Comparison of ENCODE assay signal across 13 mouse cellular contexts in the genomic region with DNA sequence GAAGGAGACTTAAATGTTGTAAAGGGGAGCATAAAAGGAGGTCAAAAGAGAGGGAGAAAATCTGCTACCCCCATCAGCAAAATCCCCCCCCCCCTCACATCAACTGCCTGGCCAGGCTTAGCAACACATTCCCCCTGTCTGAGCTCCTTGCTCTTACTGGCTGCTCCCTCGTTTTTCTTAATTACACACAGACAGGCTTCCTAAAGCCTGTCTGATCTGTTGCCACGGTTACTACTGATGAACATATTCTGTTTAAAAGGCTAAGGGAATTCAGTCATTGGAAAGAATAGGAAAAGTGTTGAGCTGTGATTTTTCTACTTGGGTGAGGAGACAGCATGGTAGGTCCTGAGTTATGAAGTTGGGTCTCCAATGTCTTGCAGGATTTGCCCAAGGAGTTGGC.
DNase-seq lines count a peak whose midpoint lies in the region; ATAC-seq and TF ChIP-seq lines count a peak whose summit lies in the region.
"Had no signal": no experiment of that assay in that cellular context is flagged by ENCODE, and none has a peak within 500 bp of the region (broad histone marks: within the 10 kb centered on the region; RNA-seq: fewer than 3 reads in every experiment).

No protein-coding gene starts in this region.

- no peak overlapping the region for H3K4me2 ChIP-seq in forebrain, embryonic 13.5 days
- no peak overlapping the region for H3K4me2 ChIP-seq in hindbrain, embryonic 14.5 days (replicated peaks)
- H3K4me2 ChIP-seq in midbrain, embryonic 14.5 days (ENCODE audit: low read length) = no peak overlapping the region
- no peak overlapping the region for H3K4me2 ChIP-seq in stomach, postnatal 0 days (replicated peaks; ENCODE audit: low read depth)
- H3K4me2 ChIP-seq: heart, embryonic 15.5 days; limb, embryonic 15.5 days had no signal

- WGBS in forebrain, embryonic 13.5 days = 7% methylated on average over 2 of the region's 2 CpGs
- WGBS in hindbrain, embryonic 14.5 days = 12% methylated on average over 2 of the region's 2 CpGs
- WGBS in midbrain, embryonic 14.5 days = 5% methylated on average over 2 of the region's 2 CpGs
- 44% methylated on average over 2 of the region's 2 CpGs for WGBS in stomach, postnatal 0 days

- TF ChIP-seq CTCF in stomach, postnatal 0 days (IDR thresholded peaks at IDR 0.05; ENCODE audit: low read depth) = no peak

- no peaks in the 10 kb centered on the region for H3K9me3 ChIP-seq in forebrain, embryonic 13.5 days (replicated peaks)
- no peaks in the 10 kb centered on the region for H3K9me3 ChIP-seq in hindbrain, embryonic 14.5 days (ENCODE audit: control insufficient read depth, low read length)
- no peaks in the 10 kb centered on the region for H3K9me3 ChIP-seq in midbrain, embryonic 14.5 days (ENCODE audit: control insufficient read depth, low read length)
- no peaks in the 10 kb centered on the region for H3K9me3 ChIP-seq in stomach, postnatal 0 days (ENCODE audit: control insufficient read depth, low read length)
- H3K9me3 ChIP-seq: heart, embryonic 15.5 days; limb, embryonic 15.5 days had no signal

- peak overlapping the region; percentile 34; the same call in 1 of the 2 replicates for H3K9ac ChIP-seq in forebrain, embryonic 13.5 days
- no peak overlapping the region for H3K9ac ChIP-seq in hindbrain, embryonic 14.5 days
- no peak overlapping the region; the same call in 1 of the 2 replicates for H3K9ac ChIP-seq in midbrain, embryonic 14.5 days (replicated peaks; ENCODE audit: low read length)
- H3K9ac ChIP-seq in stomach, postnatal 0 days (ENCODE audit: low read length) = no peak overlapping the region
- H3K9ac ChIP-seq: heart, embryonic 15.5 days; limb, embryonic 15.5 days; liver, postnatal 0 days had no signal

- peaks cover 2% of the 10 kb centered on the region; the same call in 1 of the 2 replicates for H3K36me3 ChIP-seq in forebrain, embryonic 13.5 days (ENCODE audit: poor library complexity, severe bottlenecking)
- H3K36me3 ChIP-seq in hindbrain, embryonic 14.5 days (replicated peaks; ENCODE audit: control insufficient read depth, insufficient read depth) = 0 out of 2 replicates have a peak, but pooled peaks cover 2% of the 10 kb centered on the region
- peaks cover 4% of the 10 kb centered on the region for H3K36me3 ChIP-seq in midbrain, embryonic 14.5 days (ENCODE audit: control insufficient read depth, insufficient read depth, low read length)
- no peaks in the 10 kb centered on the region for H3K36me3 ChIP-seq in stomach, postnatal 0 days (ENCODE audit: control insufficient read depth, insufficient read depth, low read length)
- H3K36me3 ChIP-seq: heart, embryonic 15.5 days; limb, embryonic 15.5 days had no signal

- ATAC-seq in forebrain, embryonic 13.5 days = peak; percentile 83
- ATAC-seq in hindbrain, embryonic 14.5 days (ENCODE audit: low FRiP score) = no peak
- ATAC-seq in midbrain, embryonic 14.5 days (ENCODE audit: low FRiP score, low TSS enrichment) = peak; percentile 67; the same call in 1 of the 2 replicates
- no peak for ATAC-seq in stomach, postnatal 0 days (ENCODE audit: low FRiP score, low TSS enrichment)
- ATAC-seq: liver, postnatal 0 days had no signal

- no peaks in the 10 kb centered on the region for H3K27me3 ChIP-seq in forebrain, embryonic 13.5 days
- no peaks in the 10 kb centered on the region for H3K27me3 ChIP-seq in hindbrain, embryonic 14.5 days (ENCODE audit: control insufficient read depth, insufficient read depth, low read length)
- no peaks in the 10 kb centered on the region for H3K27me3 ChIP-seq in midbrain, embryonic 14.5 days (ENCODE audit: control insufficient read depth, insufficient read depth, low read length)
- no peaks in the 10 kb centered on the region for H3K27me3 ChIP-seq in stomach, postnatal 0 days (ENCODE audit: control insufficient read depth, insufficient read depth, low read length)
- H3K27me3 ChIP-seq: heart, embryonic 15.5 days; limb, embryonic 15.5 days had no signal

- H3K4me3 ChIP-seq in forebrain, embryonic 13.5 days = no peak overlapping the region
- H3K4me3 ChIP-seq in hindbrain, embryonic 14.5 days (replicated peaks; ENCODE audit: low read length) = no peak overlapping the region
- H3K4me3 ChIP-seq in midbrain, embryonic 14.5 days (replicated peaks; ENCODE audit: low read depth, low read length) = no peak overlapping the region
- H3K4me3 ChIP-seq in stomach, postnatal 0 days (ENCODE audit: low read depth, low read length) = no peak overlapping the region
- H3K4me3 ChIP-seq: heart, embryonic 15.5 days; limb, embryonic 15.5 days had no signal

- DNase-seq in embryo, embryonic 10.5 days (ENCODE audit: low spot score) = peak; percentile 40
- DNase-seq in hindbrain, embryonic 14.5 days (ENCODE audit: low spot score) = peak; percentile 36
- peak; percentile 64 for DNase-seq in midbrain, embryonic 14.5 days
- no peak for DNase-seq in lung, postnatal 14 days
- no peak for DNase-seq in stomach, postnatal 0 days (ENCODE audit: low spot score)
- DNase-seq in spleen, adult 12 weeks (ENCODE audit: low spot score) = no peak
- no peak for DNase-seq in lung, postnatal 4 days
- DNase-seq: cerebellum, adult 11 months; cerebellum, postnatal 25 days; liver, postnatal 0 days had no signal

- H3K4me1 ChIP-seq in forebrain, embryonic 13.5 days = peaks cover 18% of the 10 kb centered on the region
- peaks cover 14% of the 10 kb centered on the region for H3K4me1 ChIP-seq in hindbrain, embryonic 14.5 days (replicated peaks; ENCODE audit: control insufficient read depth, insufficient read depth, low read length)
- H3K4me1 ChIP-seq in midbrain, embryonic 14.5 days (ENCODE audit: control insufficient read depth, insufficient read depth, low read length) = peaks cover 21% of the 10 kb centered on the region
- H3K4me1 ChIP-seq in stomach, postnatal 0 days (replicated peaks; ENCODE audit: control insufficient read depth, insufficient read depth) = no peaks in the 10 kb centered on the region
- H3K4me1 ChIP-seq: heart, embryonic 15.5 days; limb, embryonic 15.5 days had no signal

- no peak for TF ChIP-seq EP300 in stomach, postnatal 0 days (optimal IDR thresholded peaks at IDR 0.05)

- H3K27ac ChIP-seq in forebrain, embryonic 13.5 days = peak overlapping the region; percentile 59
- peak overlapping the region; percentile 44 for H3K27ac ChIP-seq in hindbrain, embryonic 14.5 days
- peak overlapping the region; percentile 74 for H3K27ac ChIP-seq in midbrain, embryonic 14.5 days (replicated peaks; ENCODE audit: low read depth, low read length)
- H3K27ac ChIP-seq in stomach, postnatal 0 days (replicated peaks) = no peak overlapping the region
- H3K27ac ChIP-seq: heart, embryonic 15.5 days; limb, embryonic 15.5 days had no signal

Comparison
In these comparisons a context has a peak if more than half of its experiments do, and no peak if none do; other contexts are left out.
1. DNase-seq: peak in embryo, embryonic 10.5 days (single experiment), hindbrain, embryonic 14.5 days (single experiment) and midbrain, embryonic 14.5 days (single experiment); none in lung, postnatal 14 days (single experiment), stomach, postnatal 0 days (single experiment), spleen, adult 12 weeks (single experiment) and lung, postnatal 4 days (0 of 2).
2. ATAC-seq: peak in forebrain, embryonic 13.5 days (single experiment) and midbrain, embryonic 14.5 days (single experiment); none in hindbrain, embryonic 14.5 days (single experiment) and stomach, postnatal 0 days (single experiment).